Comparison of ENCODE assay signal across 22 mouse cellular contexts in genomic region chr1:73530326-73530725, GRCm38 (mm10).
A peak's percentile ranks its signal among the peaks of the same experiment; 100 is the strongest.
DNase-seq lines count a peak whose midpoint lies in the region; ATAC-seq and TF ChIP-seq lines count a peak whose summit lies in the region.
"Had no signal": no experiment of that assay in that cellular context is flagged by ENCODE, and none has a peak within 500 bp of the region (broad histone marks: within the 10 kb centered on the region; RNA-seq: fewer than 3 reads in every experiment).

No protein-coding gene starts in this region.

- intact Hi-C loops in gastrocnemius, postnatal 36 days (cut with DNase I), result no loop called here

- H3K4me2 ChIP-seq in forebrain, embryonic 13.5 days, result no peak overlapping the region
- H3K4me2 ChIP-seq in heart, embryonic 11.5 days, result no peak overlapping the region
- H3K4me2 ChIP-seq in midbrain, embryonic 11.5 days, result no peak overlapping the region
- H3K4me2 ChIP-seq in midbrain, postnatal 0 days (ENCODE audit: low read depth, low read length, poor library complexity, severe bottlenecking), result no peak overlapping the region

- H3K36me3 ChIP-seq in forebrain, embryonic 10.5 days (replicated peaks), result no peaks in the 10 kb centered on the region
- H3K36me3 ChIP-seq in forebrain, embryonic 13.5 days (ENCODE audit: poor library complexity, severe bottlenecking), result no peaks in the 10 kb centered on the region
- no peaks in the 10 kb centered on the region for H3K36me3 ChIP-seq in heart, embryonic 11.5 days (ENCODE audit: control insufficient read depth, insufficient read depth, low read length)
- no peaks in the 10 kb centered on the region for H3K36me3 ChIP-seq in midbrain, embryonic 11.5 days (ENCODE audit: control insufficient read depth, insufficient read depth, low read length)
- no peaks in the 10 kb centered on the region for H3K36me3 ChIP-seq in midbrain, postnatal 0 days (ENCODE audit: insufficient read depth, low read length)
- H3K36me3 ChIP-seq: G1E had no signal

- H3K27me3 ChIP-seq in forebrain, embryonic 10.5 days (ENCODE audit: poor library complexity, severe bottlenecking), result no peaks in the 10 kb centered on the region
- H3K27me3 ChIP-seq in forebrain, embryonic 13.5 days, result no peaks in the 10 kb centered on the region
- no peaks in the 10 kb centered on the region for H3K27me3 ChIP-seq in heart, embryonic 11.5 days (ENCODE audit: control insufficient read depth, insufficient read depth, low read length)
- H3K27me3 ChIP-seq in midbrain, embryonic 11.5 days (ENCODE audit: control insufficient read depth, insufficient read depth, low read length), result no peaks in the 10 kb centered on the region
- no peaks in the 10 kb centered on the region for H3K27me3 ChIP-seq in midbrain, postnatal 0 days (ENCODE audit: insufficient read depth, low read length)
- H3K27me3 ChIP-seq: Patski had no signal

- no peak for ATAC-seq in forebrain, embryonic 13.5 days
- ATAC-seq in heart, embryonic 11.5 days (replicated peaks; ENCODE audit: insufficient number of reproducible peaks, low FRiP score, low TSS enrichment), result no peak
- ATAC-seq in midbrain, embryonic 11.5 days (ENCODE audit: low FRiP score), result no peak
- ATAC-seq in midbrain, postnatal 0 days (ENCODE audit: low FRiP score), result no peak
- ATAC-seq: activated CD4-positive, CD25-positive, alpha-beta regulatory T cell, adult 4 months; CD4-positive, CD25-positive, alpha-beta regulatory T cell, adult 4 months; Patski had no signal

- H3K4me3 ChIP-seq in forebrain, embryonic 10.5 days, result no peak overlapping the region
- H3K4me3 ChIP-seq in forebrain, embryonic 13.5 days, result no peak overlapping the region
- no peak overlapping the region for H3K4me3 ChIP-seq in heart, embryonic 11.5 days (ENCODE audit: low read depth, low read length)
- H3K4me3 ChIP-seq in midbrain, embryonic 11.5 days (ENCODE audit: low read depth, low read length), result no peak overlapping the region
- H3K4me3 ChIP-seq in midbrain, postnatal 0 days (ENCODE audit: low read depth, low read length), result no peak overlapping the region

- TF ChIP-seq CTCF in midbrain, postnatal 0 days (IDR thresholded peaks at IDR 0.05), result no peak

- peak overlapping the region; percentile 35 for H3K27ac ChIP-seq in forebrain, embryonic 10.5 days
- no peak overlapping the region for H3K27ac ChIP-seq in forebrain, embryonic 13.5 days
- H3K27ac ChIP-seq in heart, embryonic 11.5 days (ENCODE audit: low read depth, low read length), result no peak overlapping the region
- no peak overlapping the region for H3K27ac ChIP-seq in midbrain, embryonic 11.5 days (ENCODE audit: low read depth, low read length)
- no peak overlapping the region for H3K27ac ChIP-seq in midbrain, postnatal 0 days (ENCODE audit: low read depth, low read length)

- H3K4me1 ChIP-seq in forebrain, embryonic 10.5 days, result peaks cover 23% of the 10 kb centered on the region
- H3K4me1 ChIP-seq in forebrain, embryonic 13.5 days, result peaks cover 7% of the 10 kb centered on the region; the same call in 1 of the 2 replicates
- no peaks in the 10 kb centered on the region for H3K4me1 ChIP-seq in heart, embryonic 11.5 days (ENCODE audit: control insufficient read depth, insufficient read depth, low read length)
- H3K4me1 ChIP-seq in midbrain, embryonic 11.5 days (ENCODE audit: control insufficient read depth, insufficient read depth, low read length), result no peaks in the 10 kb centered on the region
- H3K4me1 ChIP-seq in midbrain, postnatal 0 days (ENCODE audit: insufficient read depth, low read length), result no peaks in the 10 kb centered on the region

- DNase-seq in forebrain, embryonic 10.5 days (ENCODE audit: extremely low spot score, low spot score), result no peak
- DNase-seq in heart, adult 11 months, result peak; percentile 39
- DNase-seq in midbrain, embryonic 11.5 days (ENCODE audit: low spot score, missing footprints), result peak; percentile 54
- no peak for DNase-seq in midbrain, postnatal 0 days (ENCODE audit: low spot score)
- DNase-seq in MN1 (ENCODE audit: low spot score), result peak; percentile 25
- DNase-seq in gastrocnemius, postnatal 36 days, result no peak
- DNase-seq: adrenal gland, adult 2 months; adrenal gland, adult 8-10 months; adrenal gland, postnatal 10 days; adrenal gland, postnatal 14 days; adrenal gland, postnatal 25 days; adrenal gland, postnatal 36 days; B cell, adult 2 months; cerebellum, adult 11 months; cerebellum, adult 11-12 months; cerebellum, adult 18-20 months had no signal

- WGBS in forebrain, embryonic 10.5 days, result 44% methylated on average over 2 of the region's 2 CpGs
- WGBS in forebrain, embryonic 13.5 days, result 33% methylated on average over 2 of the region's 2 CpGs
- 51% methylated on average over 2 of the region's 2 CpGs for WGBS in heart, embryonic 11.5 days (ENCODE audit: insufficient replicate concordance)
- 70% methylated on average over 2 of the region's 2 CpGs for WGBS in midbrain, embryonic 11.5 days
- 47% methylated on average over 2 of the region's 2 CpGs for WGBS in midbrain, postnatal 0 days

- no peaks in the 10 kb centered on the region for H3K9me3 ChIP-seq in forebrain, embryonic 10.5 days
- H3K9me3 ChIP-seq in forebrain, embryonic 13.5 days (replicated peaks), result no peaks in the 10 kb centered on the region
- no peaks in the 10 kb centered on the region for H3K9me3 ChIP-seq in heart, embryonic 11.5 days (replicated peaks; ENCODE audit: control insufficient read depth, low read length)
- no peaks in the 10 kb centered on the region for H3K9me3 ChIP-seq in midbrain, embryonic 11.5 days (ENCODE audit: control insufficient read depth, low read length)
- no peaks in the 10 kb centered on the region for H3K9me3 ChIP-seq in midbrain, postnatal 0 days (ENCODE audit: low read length)
- H3K9me3 ChIP-seq: G1E had no signal

- no peak overlapping the region for H3K9ac ChIP-seq in forebrain, embryonic 13.5 days
- H3K9ac ChIP-seq in heart, embryonic 11.5 days (ENCODE audit: low read depth, low read length), result no peak overlapping the region
- H3K9ac ChIP-seq in midbrain, embryonic 11.5 days (ENCODE audit: low read length), result no peak overlapping the region
- H3K9ac ChIP-seq in midbrain, postnatal 0 days (replicated peaks; ENCODE audit: low read length, poor library complexity, severe bottlenecking), result no peak overlapping the region

Comparison
In these comparisons a context has a peak if more than half of its experiments do, and no peak if none do; other contexts are left out.
1. DNase-seq: peak in heart, adult 11 months (single experiment), midbrain, embryonic 11.5 days (single experiment) and MN1 (single experiment); none in forebrain, embryonic 10.5 days (single experiment), midbrain, postnatal 0 days (single experiment) and gastrocnemius, postnatal 36 days (0 of 2).